Mouse (Mus musculus) kidney, embryonic 14.5 days (tissue): ENCODE measurements around the gene Pcgf2. TPM values are rescaled to one million over a fixed set of nuclear protein-coding genes. Genes with fewer than 3 reads are reported as not detected.
"Not testable (repeated sequence)": the region's sequence is repeated elsewhere in the genome, so short reads cannot be mapped to it uniquely, and the experiment has no call there.

Experiments used
- ATAC-seq: fragments of 200-750 bp; cut with Nextera tagmentation; 2 replicates; pipeline ENCODE4 v1.8.0; 2017; ENCODE audit warnings: moderate number of reproducible peaks, mild to moderate bottlenecking, moderate TSS enrichment, moderate library complexity; ENCODE audit not compliant: low FRiP score, low TSS enrichment
- H3K27ac ChIP-seq: fragments of 300-500 bp; sonication (generic); 2 replicates; pipeline ENCODE4 v1.5.1; 2014; ENCODE audit warnings: low read depth, mild to moderate bottlenecking, low read length, moderate library complexity, mixed read lengths
- H3K27me3 ChIP-seq: fragments of 300-500 bp; sonication (generic); 2 replicates; pipeline ENCODE4 v1.6.1; 2014; ENCODE audit warnings: mild to moderate bottlenecking, low read length; ENCODE audit not compliant: control insufficient read depth, insufficient read depth
- H3K36me3 ChIP-seq: fragments of 300-500 bp; sonication (generic); 2 replicates; pipeline ENCODE4 v1.6.1; 2014; ENCODE audit warnings: low read length, mixed read lengths; ENCODE audit not compliant: control insufficient read depth, insufficient read depth
- H3K4me1 ChIP-seq: fragments of 300-500 bp; sonication (generic); 2 replicates; pipeline ENCODE4 v1.6.1; 2014; ENCODE audit warnings: low read length, mixed read lengths; ENCODE audit not compliant: control insufficient read depth, insufficient read depth
- H3K4me2 ChIP-seq: fragments of 300-500 bp; sonication (generic); replicated peaks from 2 replicates; pipeline ENCODE4 v1.6.1; 2014; ENCODE audit warnings: low read depth, mild to moderate bottlenecking, low read length
- H3K4me3 ChIP-seq: fragments of 300-500 bp; sonication (generic); 2 replicates; pipeline ENCODE4 v1.5.1; 2014; ENCODE audit warnings: mild to moderate bottlenecking, low read length
- H3K9ac ChIP-seq: fragments of 300-500 bp; sonication (generic); 2 replicates; pipeline ENCODE4 v1.6.1; 2014; ENCODE audit warnings: low read depth, mild to moderate bottlenecking, low read length, moderate library complexity
- H3K9me3 ChIP-seq: fragments of 300-500 bp; sonication (generic); 2 replicates; pipeline ENCODE4 v1.6.1; 2016; ENCODE audit warnings: low read length; ENCODE audit not compliant: control insufficient read depth
- whole genome bisulfite sequencing: fragments of 180-500 bp; shearing (Covaris S2); extraction: QIAGEN DNeasy Blood & Tissue Kit; methylation state at CpG from one replicate; pipeline ENCODE4 v1.1.7; 2014; 5-methylcytosine and 5-hydroxymethylcytosine counted together
- polyA plus RNA-seq: library from polyadenylated mRNA; unstranded; fragments of >200 nt; fragmentation: Nextera tagmentation; extraction: Ambion mirVana; gene quantifications from 2 replicates; pipeline ENCODE4 v1.2.1, GENCODE M21; 2014

The Pcgf2 gene
- polyA plus RNA-seq, 1 experiment from 2014 or later = 19.3 TPM

DNA sequence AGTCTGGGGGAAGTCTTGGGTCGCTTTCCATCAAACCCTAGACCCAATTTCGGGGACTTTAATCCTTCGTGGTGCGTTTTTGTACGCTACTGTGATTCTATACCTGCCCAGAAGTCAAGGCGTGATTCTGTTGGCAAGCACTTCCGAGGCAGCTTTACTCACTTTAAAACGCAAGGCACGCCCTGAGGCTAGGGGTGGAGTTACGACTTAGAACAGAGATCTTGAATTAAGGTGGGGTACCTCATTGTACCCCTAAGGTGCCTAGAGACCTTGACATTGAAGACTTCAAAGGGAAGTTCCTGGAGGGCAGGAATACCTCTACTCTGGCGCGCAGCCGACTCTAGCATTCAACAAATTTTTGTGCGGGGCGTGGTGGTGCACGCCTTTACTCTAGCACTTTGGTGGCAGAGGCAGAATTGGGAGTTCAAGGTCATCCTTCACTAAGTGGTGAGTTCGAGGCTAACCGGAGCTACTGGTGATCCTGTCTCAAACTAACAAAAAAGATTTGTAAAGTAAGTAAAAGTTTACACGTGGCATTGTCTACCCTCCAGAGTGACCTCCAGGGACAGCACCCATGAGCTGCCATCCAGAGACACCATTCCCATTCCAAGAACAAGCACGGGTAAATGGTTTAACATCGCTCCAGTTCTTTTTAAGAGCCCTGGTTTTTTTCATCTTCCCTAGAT lies 37.9 kb downstream of the Pcgf2 start:
- H3K27me3 ChIP-seq = peaks cover 2% of the 10 kb centered on the region; the same call in 1 of the 2 replicates
- peaks cover 40% of the 10 kb centered on the region for H3K4me1 ChIP-seq
- peak overlapping the region; percentile 92 for H3K9ac ChIP-seq
- H3K4me3 ChIP-seq = peak overlapping the region; percentile 90
- WGBS = 1% methylated on average over 21 of the region's 21 CpGs
- no peak for ATAC-seq
- H3K4me2 ChIP-seq = peak overlapping the region; percentile 89
- no peaks in the 10 kb centered on the region for H3K9me3 ChIP-seq
- peaks cover 20% of the 10 kb centered on the region; the same call in 1 of the 2 replicates for H3K36me3 ChIP-seq
- H3K27ac ChIP-seq = peak overlapping the region; percentile 91

DNA sequence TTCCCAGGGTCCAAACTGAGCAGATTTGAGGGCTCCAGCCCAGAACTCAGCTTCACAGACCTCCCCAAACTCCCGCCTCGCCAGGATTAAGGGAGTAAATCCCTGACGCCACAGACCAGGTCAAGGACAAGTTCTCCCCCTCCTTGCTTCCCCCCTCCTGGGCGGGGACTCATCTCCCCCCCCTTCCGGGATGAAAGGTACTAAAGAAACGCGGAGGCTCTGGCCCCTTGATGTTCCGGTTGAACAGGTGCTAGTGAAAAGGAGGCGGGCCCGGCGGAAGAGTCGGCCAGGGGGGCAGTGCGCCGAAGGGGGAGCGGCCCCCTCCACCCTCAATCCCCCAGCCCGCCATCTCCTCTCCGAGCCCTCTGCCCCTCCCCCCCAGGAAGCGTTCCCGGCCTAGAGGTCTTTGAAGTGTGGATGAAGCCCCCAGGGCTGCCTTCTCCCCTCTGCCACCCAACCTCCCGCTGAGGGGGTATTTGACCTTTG lies 38.6 kb downstream of the Pcgf2 start:
- H3K27me3 ChIP-seq = peaks cover 2% of the 10 kb centered on the region; the same call in 1 of the 2 replicates
- peak overlapping the region; percentile 89 for H3K4me2 ChIP-seq
- peak overlapping the region; percentile 74 for H3K9ac ChIP-seq
- WGBS = 0% methylated on average over 17 of the region's 20 CpGs
- peak overlapping the region; percentile 90 for H3K4me3 ChIP-seq
- H3K9me3 ChIP-seq = no peaks in the 10 kb centered on the region
- peaks cover 45% of the 10 kb centered on the region for H3K4me1 ChIP-seq
- no peak for ATAC-seq
- peaks cover 14% of the 10 kb centered on the region; the same call in 1 of the 2 replicates for H3K36me3 ChIP-seq
- peak overlapping the region; percentile 91 for H3K27ac ChIP-seq

DNA sequence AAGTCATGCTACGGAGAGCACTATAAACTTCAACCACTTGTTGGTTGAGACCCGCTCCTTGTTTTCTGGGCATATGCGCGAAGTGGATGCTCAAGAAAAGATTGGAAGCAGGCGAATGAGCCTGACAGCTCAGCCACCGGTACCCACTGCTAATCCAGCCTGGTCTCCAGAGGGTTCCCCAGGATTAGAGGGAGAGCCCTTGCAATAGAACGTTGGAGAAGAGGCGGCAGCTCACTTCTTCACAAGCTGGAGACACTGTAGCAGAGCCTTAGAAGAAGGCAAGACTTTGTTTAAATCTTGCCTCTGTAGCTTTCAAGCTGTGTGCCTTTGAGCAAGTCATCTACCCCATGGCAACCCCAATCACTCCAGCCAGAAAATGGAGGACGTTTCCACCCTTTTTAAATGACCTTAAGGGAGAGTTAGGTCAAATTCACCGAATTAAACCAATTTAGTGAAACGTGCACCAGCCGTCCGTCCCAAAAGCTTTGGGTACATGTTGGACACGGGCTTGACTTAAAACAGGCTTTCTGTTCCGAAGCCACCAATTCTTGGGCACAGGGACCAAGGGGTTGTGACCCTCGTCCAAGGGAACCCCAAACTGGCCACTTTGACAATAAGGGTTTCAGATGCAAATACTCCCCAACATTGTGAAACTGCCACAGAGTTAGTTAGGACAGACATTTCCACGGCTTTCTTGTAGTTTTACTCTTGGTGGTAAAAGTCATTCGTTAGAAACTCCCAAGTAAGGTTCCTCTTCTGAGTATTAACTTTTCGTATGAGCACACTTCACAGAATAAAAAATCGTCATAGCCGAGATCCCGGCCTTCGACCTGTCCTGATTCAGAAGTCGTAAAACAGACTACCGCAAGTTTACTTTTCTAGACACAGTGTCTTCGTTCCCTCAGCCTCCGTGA lies 39.3 kb downstream of the Pcgf2 start:
- Histone ChIP-seq H3K27me3 (peaks cover 2% of the 10 kb centered on the region; the same call in 1 of the 2 replicates), H3K9ac (peak overlapping the region; percentile 74), H3K36me3 (peaks cover 7% of the 10 kb centered on the region; the same call in 1 of the 2 replicates), H3K4me2 (peak overlapping the region; percentile 89), H3K4me3 (peak overlapping the region; percentile 90), H3K27ac (peak overlapping the region; percentile 91; the same call in 1 of the 2 replicates), H3K4me1 (peaks cover 45% of the 10 kb centered on the region), H3K9me3 (no peaks in the 10 kb centered on the region)
- 2% methylated on average over 27 of the region's 27 CpGs for WGBS
- ATAC-seq = no peak

DNA sequence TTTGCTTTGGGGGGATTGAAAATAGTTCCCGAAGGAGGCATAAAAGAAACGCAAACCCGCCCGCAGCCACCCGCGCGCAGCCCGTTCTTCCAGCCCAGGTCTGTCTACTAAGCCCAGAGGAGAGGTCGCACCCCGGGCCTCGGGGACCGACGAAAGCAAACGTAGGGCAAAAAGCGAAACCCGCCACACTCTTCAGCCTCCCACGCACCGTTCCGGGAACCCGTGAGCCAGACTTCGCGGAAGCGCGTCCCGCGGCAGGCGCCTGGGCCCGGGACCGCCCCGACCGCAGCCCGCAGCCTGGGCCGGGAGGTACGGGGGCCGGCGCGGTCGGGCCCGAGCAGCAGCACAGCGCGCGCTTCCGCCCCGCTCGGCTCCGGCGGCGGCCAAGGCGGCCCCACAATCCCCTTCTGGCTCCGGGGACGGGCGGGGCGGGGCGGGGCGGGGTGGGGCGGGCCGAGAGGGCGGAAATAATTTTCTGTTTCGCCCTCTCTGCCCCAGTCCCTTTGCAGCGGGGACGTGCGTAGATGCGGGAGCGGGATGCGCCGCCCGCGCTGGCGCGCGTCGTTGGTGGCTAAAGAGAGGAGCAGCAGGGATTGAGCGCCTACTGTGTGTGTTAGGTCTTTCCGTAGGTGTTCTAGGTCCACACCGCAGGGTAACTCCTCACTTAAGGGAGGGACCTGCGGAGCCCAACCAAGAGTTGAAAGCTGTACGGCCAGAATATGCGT lies 40.1 kb downstream of the Pcgf2 start:
- under 1% methylated on average over 62 of the region's 78 CpGs for WGBS
- H3K4me3 ChIP-seq = peak overlapping the region; percentile 66
- no peaks in the 10 kb centered on the region for H3K36me3 ChIP-seq
- peaks cover 44% of the 10 kb centered on the region for H3K4me1 ChIP-seq
- peak; percentile 61 for ATAC-seq
- no peaks in the 10 kb centered on the region for H3K9me3 ChIP-seq
- peak overlapping the region; percentile 74 for H3K9ac ChIP-seq
- peak overlapping the region; percentile 74 for H3K27ac ChIP-seq
- H3K27me3 ChIP-seq = peaks cover 2% of the 10 kb centered on the region; the same call in 1 of the 2 replicates
- H3K4me2 ChIP-seq = peak overlapping the region; percentile 89

DNA sequence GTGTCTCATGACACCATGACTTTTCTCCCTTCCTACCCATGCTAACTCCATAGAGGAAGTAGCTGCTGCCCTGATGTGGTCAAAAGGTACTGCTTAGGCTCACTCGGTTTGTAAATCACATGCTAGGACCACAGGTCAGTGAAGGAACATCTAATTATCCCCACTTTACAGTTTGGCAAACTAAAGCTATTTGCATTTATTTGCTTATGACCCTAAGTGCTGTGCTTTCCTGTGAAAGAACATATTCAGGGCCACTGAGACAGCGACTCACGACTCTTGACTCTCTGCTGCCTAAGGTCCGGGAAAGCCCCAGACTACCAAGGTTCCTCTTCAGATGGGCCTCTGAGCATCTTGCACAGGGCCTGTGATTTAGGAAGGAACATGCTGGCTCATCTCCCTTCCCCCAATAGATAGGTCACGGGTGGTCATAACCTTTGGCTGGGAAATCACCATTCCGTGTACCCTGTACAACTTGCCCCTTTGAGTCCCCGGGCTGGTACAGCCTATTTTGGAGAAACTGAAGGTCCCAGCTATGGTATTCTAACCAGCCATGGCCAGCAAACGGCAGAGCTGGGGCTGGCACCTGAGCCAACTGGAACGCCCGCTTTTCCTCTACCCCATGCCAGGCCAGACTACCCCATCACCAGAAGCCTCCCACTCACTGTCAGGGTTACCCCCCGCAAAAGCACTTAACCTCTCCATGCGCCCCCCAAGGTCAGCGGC lies 40.9 kb downstream of the Pcgf2 start:
- Histone ChIP-seq H3K9me3 (no peaks in the 10 kb centered on the region), H3K27ac (peak overlapping the region; percentile 74), H3K27me3 (peaks cover 2% of the 10 kb centered on the region; the same call in 1 of the 2 replicates), H3K4me2 (peak overlapping the region; percentile 89), H3K4me3 (peak overlapping the region; percentile 66), H3K4me1 (peaks cover 36% of the 10 kb centered on the region), H3K9ac (peak overlapping the region; percentile 74), H3K36me3 (no peaks in the 10 kb centered on the region)
- WGBS = 7% methylated on average over 13 of the region's 13 CpGs
- no peak for ATAC-seq

DNA sequence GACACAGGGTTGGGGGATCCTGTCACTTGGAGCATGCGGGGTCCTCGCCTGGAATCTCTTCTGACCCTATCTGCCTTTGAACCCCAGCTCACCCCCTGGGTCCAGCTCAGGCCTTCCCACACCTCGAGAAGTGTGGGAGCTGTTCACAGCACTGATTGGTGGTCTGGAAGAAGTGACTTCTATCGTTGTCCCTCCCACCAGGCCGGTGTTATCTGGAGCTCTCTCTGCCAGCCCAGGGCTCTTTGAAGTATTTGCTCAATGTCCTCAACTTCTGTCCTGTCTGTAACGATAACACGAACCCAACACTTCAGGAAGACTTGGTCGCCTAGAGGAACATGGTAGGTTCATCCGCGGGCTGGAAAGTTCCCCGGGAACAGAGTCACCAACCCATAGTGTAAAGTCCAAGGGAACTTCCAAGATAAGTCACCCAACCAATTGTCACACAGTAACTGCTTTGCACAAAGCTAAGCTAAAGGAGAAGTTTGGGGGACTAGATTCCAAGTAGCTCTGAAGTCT lies 41.5 kb downstream of the Pcgf2 start:
- Histone ChIP-seq H3K4me1 (peaks cover 36% of the 10 kb centered on the region), H3K9ac (peak overlapping the region; percentile 9; the same call in 1 of the 2 replicates)

DNA sequence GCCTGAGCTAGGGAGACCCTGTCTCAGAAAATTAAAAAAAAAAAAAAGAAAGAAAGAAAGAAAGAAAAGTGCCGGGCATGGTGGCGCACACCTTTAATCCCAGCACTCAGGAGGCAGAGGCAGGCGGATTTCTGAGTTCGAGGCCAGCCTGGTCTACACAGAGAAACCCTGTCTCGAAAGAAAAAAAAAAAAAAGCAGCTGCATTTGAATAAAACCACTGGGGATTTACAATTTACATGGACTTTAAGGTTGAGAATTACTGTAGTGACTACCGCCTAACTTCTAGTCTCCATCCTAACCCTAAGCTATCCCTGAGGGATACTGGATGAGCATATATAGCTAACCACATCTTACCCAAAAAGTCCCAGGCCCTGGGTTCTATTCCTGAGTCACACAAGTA lies 42.3 kb downstream of the Pcgf2 start:
- not testable (repeated sequence) for H3K9me3 ChIP-seq, H3K27me3 ChIP-seq, H3K4me2 ChIP-seq, ATAC-seq, H3K27ac ChIP-seq, H3K4me3 ChIP-seq, H3K36me3 ChIP-seq, H3K9ac ChIP-seq
- WGBS = 90% methylated on average over 6 of the region's 6 CpGs
- H3K4me1 ChIP-seq = peaks cover 36% of the 10 kb centered on the region

More for the DNA sequence above, 41.5 kb downstream of the Pcgf2 start:
- H3K27me3 ChIP-seq = peaks cover 2% of the 10 kb centered on the region; the same call in 1 of the 2 replicates
- H3K4me3 ChIP-seq = no peak overlapping the region
- no peak overlapping the region for H3K27ac ChIP-seq
- no peaks in the 10 kb centered on the region for H3K36me3 ChIP-seq
- H3K9me3 ChIP-seq = no peaks in the 10 kb centered on the region
- H3K4me2 ChIP-seq = peak overlapping the region; percentile 89; the same call in 1 of the 2 replicates
- no peak for ATAC-seq
- 59% methylated on average over 11 of the region's 11 CpGs for WGBS
